Mouse (Mus musculus) mature B cell (primary cell): ENCODE data around the gene Mindy1.

Source experiments
- in situ Hi-C: fragments of 300-500 bp; cut with MboI; formaldehyde crosslinking; loops from 2 replicates; pipeline ENCODE4 v1.14.3; 2019

Gene Mindy1

GRCm38 (mm10) chr3:95319701-95320625, 38.8 kb downstream of the Mindy1 start:
- in situ Hi-C loops, result no loop called here

DNA sequence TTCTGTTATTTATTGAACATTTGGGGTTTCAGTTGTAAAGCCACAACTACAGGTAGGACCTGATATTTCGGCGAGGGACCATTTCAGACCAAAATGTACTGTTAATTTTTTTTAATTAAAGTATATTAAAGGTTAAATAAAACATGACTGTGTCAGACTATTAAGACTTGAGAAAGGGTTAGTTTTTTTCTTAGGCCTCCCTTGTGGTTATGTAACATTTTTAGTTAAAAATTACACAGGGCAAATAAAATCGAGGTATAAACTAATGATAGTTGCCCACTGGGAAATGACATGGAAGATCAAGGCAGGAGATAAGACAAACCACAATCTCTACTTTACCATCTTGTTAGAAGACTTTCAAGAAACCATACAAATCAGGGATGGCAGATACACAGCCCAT, 42.3 kb downstream of the Mindy1 start:
- in situ Hi-C loops, result no loop called here

DNA sequence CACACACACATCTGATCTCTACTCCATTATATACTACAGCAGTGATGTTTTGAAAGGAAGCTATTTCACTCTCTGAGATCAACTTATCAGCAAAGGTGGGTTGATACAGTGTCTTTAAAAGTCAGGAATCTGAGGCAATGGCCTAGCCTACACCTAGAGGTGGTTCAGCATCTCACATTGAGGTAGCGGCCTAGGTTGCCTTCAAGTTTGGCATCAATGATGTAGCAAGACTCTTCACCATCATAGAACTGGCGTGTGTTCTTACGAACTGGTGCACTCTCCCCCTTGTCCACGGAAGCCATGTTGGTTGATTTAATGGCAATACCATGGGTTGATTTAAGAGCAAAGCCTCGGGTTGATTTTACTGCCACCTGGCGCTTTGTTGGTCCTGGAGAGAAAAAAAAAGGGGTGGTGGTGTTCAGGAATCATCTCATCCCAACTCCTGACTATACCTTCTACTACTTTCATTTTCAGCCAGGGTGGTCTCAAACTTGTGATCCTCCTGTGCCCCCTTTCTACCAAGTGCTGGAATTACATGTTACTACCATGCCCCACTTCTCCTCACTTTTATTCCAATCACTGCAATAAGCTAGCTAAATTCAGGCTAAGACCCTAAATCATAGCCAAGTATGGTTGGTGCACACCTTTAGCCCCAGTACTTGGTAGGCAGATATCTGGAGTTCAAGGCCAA, 43.5 kb downstream of the Mindy1 start:
- in situ Hi-C loops, result no loop called here

DNA sequence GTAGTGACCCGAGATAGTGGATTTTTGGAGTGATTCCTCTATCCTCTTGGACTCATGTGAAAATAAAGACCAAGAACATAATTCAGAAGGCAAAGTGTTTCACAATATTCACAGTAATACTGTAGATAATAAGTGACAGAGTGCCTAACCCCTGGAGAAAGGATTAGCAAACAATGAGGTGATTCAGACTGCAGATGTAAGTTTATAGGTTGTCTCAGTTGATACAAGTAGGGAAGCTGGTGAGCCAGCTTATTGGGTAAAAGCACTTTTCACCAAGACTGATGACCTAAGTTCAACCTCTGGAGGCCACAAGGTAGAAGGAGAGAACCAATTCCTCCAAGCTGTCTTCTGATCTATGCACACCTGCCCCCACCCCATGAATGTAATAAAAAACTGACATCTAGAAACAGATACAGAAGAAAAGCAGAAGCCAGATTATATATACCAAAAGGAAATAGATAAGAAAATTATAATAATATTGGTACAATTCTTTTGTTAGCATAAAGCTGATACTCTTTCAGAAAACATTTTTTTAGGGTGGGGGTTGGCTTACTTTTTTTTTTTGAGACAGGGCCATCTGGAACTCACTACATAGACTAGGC, 47.8 kb downstream of the Mindy1 start:
- in situ Hi-C loops, result no loop called here

DNA sequence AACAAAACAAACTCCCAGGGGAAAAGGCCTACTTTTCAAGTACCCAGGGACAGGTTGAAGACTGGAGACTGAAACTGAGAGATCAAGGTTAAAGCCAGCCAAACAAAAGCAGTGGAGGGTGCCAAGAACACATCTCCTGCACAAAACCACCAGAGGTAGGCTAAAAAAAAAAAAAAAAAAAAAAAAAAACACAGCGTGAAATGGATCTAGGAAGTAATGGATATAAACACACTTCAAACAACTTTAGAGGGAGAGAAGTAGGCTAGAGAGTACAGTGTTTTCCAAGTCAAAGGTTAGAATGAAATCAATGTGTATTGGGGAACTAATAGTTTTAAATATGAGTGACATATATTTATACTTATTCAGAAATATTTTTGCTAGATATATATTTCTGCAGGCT, 50.4 kb downstream of the Mindy1 start:
- in situ Hi-C loops, result no loop called here

DNA sequence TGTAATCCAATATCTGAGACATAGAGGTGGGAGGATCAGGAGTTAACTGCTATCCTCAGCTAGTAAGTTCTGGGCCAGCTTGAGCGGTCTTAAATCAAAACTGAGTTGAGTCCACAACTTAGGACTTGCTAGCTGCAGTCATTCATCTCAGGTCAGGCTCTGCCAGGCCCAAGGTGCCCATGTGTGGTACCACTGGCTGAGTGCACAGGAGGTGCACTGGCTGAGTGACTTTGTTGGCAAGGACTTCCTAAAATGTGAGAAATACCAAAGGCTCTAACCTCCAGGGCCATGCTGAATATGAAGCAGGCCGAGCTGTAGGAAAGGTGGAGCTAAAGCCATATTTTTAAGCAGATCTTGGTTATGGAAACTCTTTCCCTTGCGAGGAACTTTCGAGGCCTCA, 56.2 kb downstream of the Mindy1 start:
- in situ Hi-C loops, result no loop called here

- in situ Hi-C loops, result no loop called here
Measured at GRCm38 (mm10) chr3:95338251-95338650, 57.1 kb downstream of the Mindy1 start.

- in situ Hi-C loops, result loop anchor here (10.0 kb wide), 1 partner anchor 101 kb away; no protein-coding TSS in a partner anchor
Measured at GRCm38 (mm10) chr3:95343356-95344000, 62.3 kb downstream of the Mindy1 start.
